Mouse (Mus musculus): ENCODE measurements around the gene Gbp7. TPM values are rescaled to one million over a fixed set of nuclear protein-coding genes. Genes with fewer than 3 reads are reported as not detected.
"Not testable (repeated sequence)": the region's sequence is repeated elsewhere in the genome, so short reads cannot be mapped to it uniquely, and the experiment has no call there.

Gbp7 gene
- polyA plus RNA-seq, 1 experiment from 2014 or later: 2.1 TPM

- Histone ChIP-seq H3K27ac (replicated peaks; ENCODE audit: low read depth, low read length) (no peak overlapping the region), H3K4me1 (ENCODE audit: control insufficient read depth, insufficient read depth, low read length) (no peaks in the 10 kb centered on the region), H3K27me3 (ENCODE audit: control insufficient read depth, insufficient read depth, low read length) (no peaks in the 10 kb centered on the region), H3K36me3 (replicated peaks; ENCODE audit: control insufficient read depth, insufficient read depth, low read depth, low read length) (no peaks in the 10 kb centered on the region), H3K9ac (replicated peaks; ENCODE audit: low read length) (no peak overlapping the region), H3K4me2 (ENCODE audit: low read depth, low read length) (no peak overlapping the region), H3K9me3 (replicated peaks; ENCODE audit: control insufficient read depth, low read length) (no peaks in the 10 kb centered on the region), H3K4me3 (ENCODE audit: low read depth, low read length) (no peak overlapping the region)
- no peak for ATAC-seq (replicated peaks; ENCODE audit: insufficient number of reproducible peaks, low FRiP score, low TSS enrichment, low read depth)
- DNase-seq (ENCODE audit: low spot score): no peak
- WGBS: 69% methylated on average over 3 of the region's 3 CpGs
Observed at GRCm38 (mm10) chr3:142528116-142528515, 2.0 kb upstream of the Gbp7 start.

- no peaks in the 10 kb centered on the region for H3K4me1 ChIP-seq (ENCODE audit: control insufficient read depth, insufficient read depth, low read length)
- no peak overlapping the region for H3K4me3 ChIP-seq (ENCODE audit: low read depth, low read length)
- H3K36me3 ChIP-seq (replicated peaks; ENCODE audit: control insufficient read depth, insufficient read depth, low read depth, low read length): no peaks in the 10 kb centered on the region
- H3K9me3 ChIP-seq (replicated peaks; ENCODE audit: control insufficient read depth, low read length): no peaks in the 10 kb centered on the region
- H3K9ac ChIP-seq (replicated peaks; ENCODE audit: low read length): no peak overlapping the region
- H3K4me2 ChIP-seq (ENCODE audit: low read depth, low read length): peak overlapping the region; percentile 79; the same call in 1 of the 2 replicates
- WGBS: 64% methylated on average over 2 of the region's 2 CpGs
- DNase-seq (ENCODE audit: low spot score) (no peak), ATAC-seq (replicated peaks; ENCODE audit: insufficient number of reproducible peaks, low FRiP score, low TSS enrichment, low read depth) (no peak)
- H3K27me3 ChIP-seq (ENCODE audit: control insufficient read depth, insufficient read depth, low read length): no peaks in the 10 kb centered on the region
- H3K27ac ChIP-seq (replicated peaks; ENCODE audit: low read depth, low read length): no peak overlapping the region
Observed at GRCm38 (mm10) chr3:142529597-142529996, 545 bp upstream of the Gbp7 start.

GRCm38 (mm10) chr3:142531595-142531994, 1.5 kb downstream of the Gbp7 start:
- no peaks in the 10 kb centered on the region for H3K9me3 ChIP-seq (replicated peaks; ENCODE audit: control insufficient read depth, low read length)
- H3K27me3 ChIP-seq (ENCODE audit: control insufficient read depth, insufficient read depth, low read length): no peaks in the 10 kb centered on the region
- no peaks in the 10 kb centered on the region for H3K36me3 ChIP-seq (replicated peaks; ENCODE audit: control insufficient read depth, insufficient read depth, low read depth, low read length)
- DNase-seq (ENCODE audit: low spot score): no peak
- H3K4me2 ChIP-seq (ENCODE audit: low read depth, low read length): no peak overlapping the region
- no peaks in the 10 kb centered on the region for H3K4me1 ChIP-seq (ENCODE audit: control insufficient read depth, insufficient read depth, low read length)
- no peak overlapping the region for H3K4me3 ChIP-seq (ENCODE audit: low read depth, low read length)
- no peak overlapping the region for H3K9ac ChIP-seq (replicated peaks; ENCODE audit: low read length)
- no peak overlapping the region for H3K27ac ChIP-seq (replicated peaks; ENCODE audit: low read depth, low read length)
- WGBS: 78% methylated on average over 3 of the region's 3 CpGs
- ATAC-seq (replicated peaks; ENCODE audit: insufficient number of reproducible peaks, low FRiP score, low TSS enrichment, low read depth): no peak

- no peak overlapping the region for H3K27ac ChIP-seq (replicated peaks; ENCODE audit: low read depth, low read length)
- H3K4me1 ChIP-seq (ENCODE audit: control insufficient read depth, insufficient read depth, low read length): no peaks in the 10 kb centered on the region
- no peak overlapping the region for H3K4me3 ChIP-seq (ENCODE audit: low read depth, low read length)
- H3K36me3 ChIP-seq (replicated peaks; ENCODE audit: control insufficient read depth, insufficient read depth, low read depth, low read length): no peaks in the 10 kb centered on the region
- H3K27me3 ChIP-seq (ENCODE audit: control insufficient read depth, insufficient read depth, low read length): no peaks in the 10 kb centered on the region
- 94% methylated on average over 3 of the region's 3 CpGs for WGBS
- H3K9me3 ChIP-seq (replicated peaks; ENCODE audit: control insufficient read depth, low read length): no peaks in the 10 kb centered on the region
- ATAC-seq (replicated peaks; ENCODE audit: insufficient number of reproducible peaks, low FRiP score, low TSS enrichment, low read depth): no peak
- H3K9ac ChIP-seq (replicated peaks; ENCODE audit: low read length): no peak overlapping the region
- no peak for DNase-seq (ENCODE audit: low spot score)
- no peak overlapping the region for H3K4me2 ChIP-seq (ENCODE audit: low read depth, low read length)
Observed at GRCm38 (mm10) chr3:142533185-142533584, 3.0 kb downstream of the Gbp7 start.

GRCm38 (mm10) chr3:142535667-142536066, 5.5 kb downstream of the Gbp7 start:
- Histone ChIP-seq H3K4me3 (ENCODE audit: low read depth, low read length) (no peak overlapping the region), H3K4me2 (ENCODE audit: low read depth, low read length) (no peak overlapping the region), H3K36me3 (replicated peaks; ENCODE audit: control insufficient read depth, insufficient read depth, low read depth, low read length) (no peaks in the 10 kb centered on the region), H3K9me3 (replicated peaks; ENCODE audit: control insufficient read depth, low read length) (no peaks in the 10 kb centered on the region), H3K9ac (replicated peaks; ENCODE audit: low read length) (no peak overlapping the region), H3K27ac (replicated peaks; ENCODE audit: low read depth, low read length) (no peak overlapping the region), H3K4me1 (ENCODE audit: control insufficient read depth, insufficient read depth, low read length) (no peaks in the 10 kb centered on the region), H3K27me3 (ENCODE audit: control insufficient read depth, insufficient read depth, low read length) (no peaks in the 10 kb centered on the region)
- no peak for ATAC-seq (replicated peaks; ENCODE audit: insufficient number of reproducible peaks, low FRiP score, low TSS enrichment, low read depth)
- DNase-seq (ENCODE audit: low spot score): no peak
- WGBS: 64% methylated on average over 1 of the region's 1 CpGs

- H3K27ac ChIP-seq (replicated peaks; ENCODE audit: low read depth, low read length): no peak overlapping the region
- H3K4me2 ChIP-seq (ENCODE audit: low read depth, low read length): no peak overlapping the region
- no peaks in the 10 kb centered on the region for H3K4me1 ChIP-seq (ENCODE audit: control insufficient read depth, insufficient read depth, low read length)
- H3K27me3 ChIP-seq (ENCODE audit: control insufficient read depth, insufficient read depth, low read length): no peaks in the 10 kb centered on the region
- no peak overlapping the region for H3K9ac ChIP-seq (replicated peaks; ENCODE audit: low read length)
- 79% methylated on average over 6 of the region's 6 CpGs for WGBS
- no peak overlapping the region for H3K4me3 ChIP-seq (ENCODE audit: low read depth, low read length)
- no peaks in the 10 kb centered on the region for H3K36me3 ChIP-seq (replicated peaks; ENCODE audit: control insufficient read depth, insufficient read depth, low read depth, low read length)
- ATAC-seq (replicated peaks; ENCODE audit: insufficient number of reproducible peaks, low FRiP score, low TSS enrichment, low read depth): no peak
- no peak for DNase-seq (ENCODE audit: low spot score)
- H3K9me3 ChIP-seq (replicated peaks; ENCODE audit: control insufficient read depth, low read length): no peaks in the 10 kb centered on the region
Observed at GRCm38 (mm10) chr3:142541391-142541790, 11.2 kb downstream of the Gbp7 start.

- ATAC-seq (replicated peaks; ENCODE audit: insufficient number of reproducible peaks, low FRiP score, low TSS enrichment, low read depth); DNase-seq (ENCODE audit: low spot score); H3K4me3 ChIP-seq (ENCODE audit: low read depth, low read length); H3K27me3 ChIP-seq (ENCODE audit: control insufficient read depth, insufficient read depth, low read length); H3K27ac ChIP-seq (replicated peaks; ENCODE audit: low read depth, low read length); H3K9me3 ChIP-seq (replicated peaks; ENCODE audit: control insufficient read depth, low read length); H3K36me3 ChIP-seq (replicated peaks; ENCODE audit: control insufficient read depth, insufficient read depth, low read depth, low read length); H3K4me2 ChIP-seq (ENCODE audit: low read depth, low read length); H3K4me1 ChIP-seq (ENCODE audit: control insufficient read depth, insufficient read depth, low read length); H3K9ac ChIP-seq (replicated peaks; ENCODE audit: low read length): not testable (repeated sequence)
- 89% methylated on average over 12 of the region's 12 CpGs for WGBS
Observed at GRCm38 (mm10) chr3:142542776-142543175, 12.6 kb downstream of the Gbp7 start.

- H3K9me3 ChIP-seq (replicated peaks; ENCODE audit: control insufficient read depth, low read length): no peaks in the 10 kb centered on the region
- no peaks in the 10 kb centered on the region for H3K27me3 ChIP-seq (ENCODE audit: control insufficient read depth, insufficient read depth, low read length)
- no peak overlapping the region for H3K27ac ChIP-seq (replicated peaks; ENCODE audit: low read depth, low read length)
- ATAC-seq (replicated peaks; ENCODE audit: insufficient number of reproducible peaks, low FRiP score, low TSS enrichment, low read depth): no peak
- no peak overlapping the region for H3K9ac ChIP-seq (replicated peaks; ENCODE audit: low read length)
- DNase-seq (ENCODE audit: low spot score): no peak
- WGBS: 85% methylated on average over 3 of the region's 3 CpGs
- no peaks in the 10 kb centered on the region for H3K4me1 ChIP-seq (ENCODE audit: control insufficient read depth, insufficient read depth, low read length)
- no peak overlapping the region for H3K4me2 ChIP-seq (ENCODE audit: low read depth, low read length)
- H3K36me3 ChIP-seq (replicated peaks; ENCODE audit: control insufficient read depth, insufficient read depth, low read depth, low read length): no peaks in the 10 kb centered on the region
- no peak overlapping the region for H3K4me3 ChIP-seq (ENCODE audit: low read depth, low read length)
Observed at GRCm38 (mm10) chr3:142546690-142547089, 16.5 kb downstream of the Gbp7 start.

Measured in embryonic facial prominence, embryonic 11.5 days (tissue).